Mouse (Mus musculus) neural tube, postnatal 0 days (tissue): Measurements from ENCODE around the gene Syn2. TPM values are rescaled to one million over a fixed set of nuclear protein-coding genes. Genes with fewer than 3 reads are reported as not detected.

ENCODE experiments used
- microRNA-seq: library from miRNA; unstranded; fragments of <30 nt; microRNA quantifications from one replicate; pipeline ENCODE4, GENCODE M21; 2016
- polyA plus RNA-seq: library from polyadenylated mRNA; unstranded; fragments of >200 nt; fragmentation: Nextera tagmentation; extraction: Ambion mirVana; gene quantifications from 2 replicates; pipeline ENCODE4 v1.2.1, GENCODE M21; 2015

Gene Syn2
- 129 and 136 TPM in 2 replicates for polyA plus RNA-seq

GRCm38 (mm10) chr6:115134501-115135331 is at the start of gene Syn2:
Syn2 (plus strand) TSS chr6:115134902.

GRCm38 (mm10) chr6:115227043-115227442 is 92.3 kb downstream of the Syn2 start, which contains the start of gene Gm17482:
Gm17482 (plus strand) TSS chr6:115227343.

GRCm38 (mm10) chr6:115252099-115252873 is 117.6 kb downstream of the Syn2 start, which contains the start of gene Timp4:
Timp4 (minus strand) TSS chr6:115252205.

Small RNAs within 50 kb of the gene (microRNA-seq; reads per million reads assigned to microRNA genes)
- gene Gm24767 = not detected

Other genes with a start within 250 kb of the Syn2 start
- gene Vgll4, start 164.9 kb upstream of the Syn2 start, polyA plus RNA-seq = 51.9 and 52.3 TPM in 2 replicates
- gene Tamm41, start 97.0 kb upstream of the Syn2 start, polyA plus RNA-seq = 43.4 and 46.0 TPM in 2 replicates
- gene Gm17482, start 92.4 kb downstream of the Syn2 start, polyA plus RNA-seq = not detected in 2 replicates
- gene Timp4, start 117.3 kb downstream of the Syn2 start, polyA plus RNA-seq = 75.7 and 77.1 TPM in 2 replicates
- gene Pparg, start 226.0 kb downstream of the Syn2 start, polyA plus RNA-seq = 0.64 and 0.71 TPM in 2 replicates